Mouse (Mus musculus): ENCODE results near the gene Cfap221.

- no peak for TF ChIP-seq POLR2A (IDR thresholded peaks at IDR 0.05; ENCODE audit: borderline replicate concordance, control insufficient read depth, low read depth, low read length)
- TF ChIP-seq CTCF (IDR thresholded peaks at IDR 0.05; ENCODE audit: control insufficient read depth, insufficient read depth, low read length) = no peak
Measured at GRCm38 (mm10) chr1:119959464-119959863, 37.6 kb downstream of the Cfap221 start.

Data from bone marrow, adult 2 months (tissue).